In genomic region chr1:167352403-167352802, GRCm38 (mm10) we compare ENCODE assay signal across 26 mouse cellular contexts. TPM values are rescaled to one million over a fixed set of nuclear protein-coding genes. Genes with fewer than 3 reads are reported as not detected.
DNase-seq lines count a peak whose midpoint lies in the region; ATAC-seq and TF ChIP-seq lines count a peak whose summit lies in the region.
"Had no signal": no experiment of that assay in that cellular context is flagged by ENCODE, and none has a peak within 500 bp of the region (broad histone marks: within the 10 kb centered on the region; RNA-seq: fewer than 3 reads in every experiment).

No protein-coding gene starts in this region.

- no peak for TF ChIP-seq CTCF in intestine, postnatal 0 days (IDR thresholded peaks at IDR 0.05; ENCODE audit: low read depth)
- TF ChIP-seq CTCF in liver, postnatal 0 days (IDR thresholded peaks at IDR 0.05; ENCODE audit: low read depth), result no peak
- TF ChIP-seq CTCF in small intestine, adult 2 months (IDR thresholded peaks at IDR 0.05; ENCODE audit: extremely low read depth, insufficient read length, insufficient replicate concordance, low read depth, low read length), result no peak

- peaks cover 32% of the 10 kb centered on the region for H3K36me3 ChIP-seq in intestine, postnatal 0 days (ENCODE audit: control insufficient read depth, insufficient read depth)
- peaks cover 18% of the 10 kb centered on the region for H3K36me3 ChIP-seq in intestine, embryonic 15.5 days
- H3K36me3 ChIP-seq in liver, embryonic 13.5 days, result peaks cover 54% of the 10 kb centered on the region
- peaks cover 33% of the 10 kb centered on the region for H3K36me3 ChIP-seq in liver, postnatal 0 days (replicated peaks; ENCODE audit: insufficient read depth, low read length)
- peaks cover 35% of the 10 kb centered on the region for H3K36me3 ChIP-seq in small intestine, adult 2 months (ENCODE audit: control insufficient read depth, insufficient read depth, low read length)

- no peak overlapping the region for H3K9ac ChIP-seq in intestine, postnatal 0 days (ENCODE audit: low read depth, low read length)
- no peak overlapping the region for H3K9ac ChIP-seq in intestine, embryonic 15.5 days
- H3K9ac ChIP-seq in liver, embryonic 13.5 days, result no peak overlapping the region
- H3K9ac ChIP-seq in liver, postnatal 0 days (replicated peaks), result no peak overlapping the region
- H3K9ac ChIP-seq: embryonic facial prominence, embryonic 13.5 days; forebrain, embryonic 12.5 days; forebrain, embryonic 15.5 days; heart, embryonic 13.5 days; hindbrain, embryonic 14.5 days had no signal

- H3K4me1 ChIP-seq in intestine, postnatal 0 days (replicated peaks; ENCODE audit: control insufficient read depth, insufficient read depth, low read length), result no peaks in the 10 kb centered on the region
- no peaks in the 10 kb centered on the region; the same call in 1 of the 2 replicates for H3K4me1 ChIP-seq in intestine, embryonic 15.5 days (replicated peaks)
- H3K4me1 ChIP-seq in liver, embryonic 13.5 days (replicated peaks), result peaks cover 46% of the 10 kb centered on the region
- peaks cover 13% of the 10 kb centered on the region for H3K4me1 ChIP-seq in liver, postnatal 0 days (ENCODE audit: insufficient read depth)
- peaks cover 10% of the 10 kb centered on the region for H3K4me1 ChIP-seq in small intestine, adult 2 months (ENCODE audit: control insufficient read depth, insufficient read depth, insufficient read length, low read length)

- DNase-seq in liver, embryonic 13.5 days, result no peak
- no peak for DNase-seq in liver, postnatal 0 days
- no peak for DNase-seq in spleen, postnatal 14 days (ENCODE audit: low spot score in 2 of 2)
- DNase-seq: adrenal gland, adult 8-10 months; adrenal gland, postnatal 25 days; cerebellum, adult 11-12 months; cerebellum, adult 8-10 months; cerebellum, postnatal 10 days; cerebellum, postnatal 36 days; embryo, embryonic 11 days; gastrocnemius, postnatal 36 days; heart, adult 2 months; heart, postnatal 14 days; heart, postnatal 4 days had no signal

- no peak overlapping the region for H3K27ac ChIP-seq in intestine, postnatal 0 days (ENCODE audit: low read depth, low read length)
- no peak overlapping the region for H3K27ac ChIP-seq in intestine, embryonic 15.5 days
- H3K27ac ChIP-seq in liver, embryonic 13.5 days, result no peak overlapping the region
- H3K27ac ChIP-seq in liver, postnatal 0 days (ENCODE audit: low read depth), result no peak overlapping the region
- peak overlapping the region; percentile 69 for H3K27ac ChIP-seq in small intestine, adult 2 months (ENCODE audit: insufficient read depth, low read depth, low read length)
- H3K27ac ChIP-seq: embryonic facial prominence, embryonic 10.5 days; embryonic facial prominence, embryonic 13.5 days; forebrain, embryonic 12.5 days; forebrain, embryonic 15.5 days; heart, adult 2 months; heart, embryonic 10.5 days; heart, embryonic 13.5 days; hindbrain, embryonic 14.5 days; hindbrain, postnatal 0 days had no signal

- peak overlapping the region; percentile 27; the same call in 1 of the 2 replicates for H3K4me2 ChIP-seq in intestine, postnatal 0 days (replicated peaks; ENCODE audit: low read depth)
- H3K4me2 ChIP-seq in intestine, embryonic 15.5 days (replicated peaks), result no peak overlapping the region
- 0 out of 2 replicates have a peak overlapping the region, but pooled peaks have one; percentile 2 for H3K4me2 ChIP-seq in liver, embryonic 13.5 days
- H3K4me2 ChIP-seq in liver, postnatal 0 days (ENCODE audit: low read depth, low read length), result no peak overlapping the region
- H3K4me2 ChIP-seq: embryonic facial prominence, embryonic 13.5 days; forebrain, embryonic 12.5 days; forebrain, embryonic 15.5 days; heart, embryonic 13.5 days; hindbrain, embryonic 14.5 days had no signal

- TF ChIP-seq EP300 in liver, postnatal 0 days (IDR thresholded peaks at IDR 0.05; ENCODE audit: low read depth), result no peak

- TF ChIP-seq POLR2A in small intestine, adult 2 months (IDR thresholded peaks at IDR 0.05; ENCODE audit: low read depth, low read length), result 0 out of 2 replicates have a peak, but pooled peaks have one; percentile 19

- no peaks in the 10 kb centered on the region for H3K27me3 ChIP-seq in intestine, postnatal 0 days (replicated peaks; ENCODE audit: control insufficient read depth, insufficient read depth, low read length)
- no peaks in the 10 kb centered on the region for H3K27me3 ChIP-seq in intestine, embryonic 15.5 days (replicated peaks)
- H3K27me3 ChIP-seq in liver, embryonic 13.5 days, result no peaks in the 10 kb centered on the region
- H3K27me3 ChIP-seq in liver, postnatal 0 days (ENCODE audit: insufficient read depth, low read length), result no peaks in the 10 kb centered on the region
- H3K27me3 ChIP-seq in small intestine, adult 2 months (ENCODE audit: control insufficient read depth, insufficient read depth, low read length), result no peaks in the 10 kb centered on the region
- H3K27me3 ChIP-seq: embryonic facial prominence, embryonic 13.5 days; forebrain, embryonic 12.5 days; forebrain, embryonic 15.5 days; heart, embryonic 13.5 days had no signal

- H3K9me3 ChIP-seq in intestine, postnatal 0 days (ENCODE audit: control insufficient read depth), result no peaks in the 10 kb centered on the region
- H3K9me3 ChIP-seq in intestine, embryonic 15.5 days, result no peaks in the 10 kb centered on the region
- H3K9me3 ChIP-seq in liver, embryonic 13.5 days (replicated peaks), result no peaks in the 10 kb centered on the region
- H3K9me3 ChIP-seq in liver, postnatal 0 days (ENCODE audit: low read length), result no peaks in the 10 kb centered on the region
- H3K9me3 ChIP-seq: embryonic facial prominence, embryonic 10.5 days; embryonic facial prominence, embryonic 13.5 days; forebrain, embryonic 12.5 days; forebrain, embryonic 15.5 days; heart, embryonic 10.5 days; heart, embryonic 13.5 days had no signal

- WGBS in intestine, postnatal 0 days, result 57% methylated on average over 14 of the region's 14 CpGs
- 83% methylated on average over 14 of the region's 14 CpGs for WGBS in intestine, embryonic 15.5 days
- WGBS in liver, embryonic 13.5 days (ENCODE audit: insufficient replicate concordance), result 86% methylated on average over 14 of the region's 14 CpGs
- 80% methylated on average over 14 of the region's 14 CpGs for WGBS in liver, postnatal 0 days (ENCODE audit: insufficient replicate concordance)
- 33% methylated on average over 14 of the region's 14 CpGs for WGBS in small intestine, adult 2 months

- ATAC-seq in intestine, postnatal 0 days, result no peak
- ATAC-seq in intestine, embryonic 15.5 days, result no peak
- no peak for ATAC-seq in liver, embryonic 13.5 days (ENCODE audit: low read depth)
- ATAC-seq in liver, postnatal 0 days, result no peak
- ATAC-seq: forebrain, embryonic 15.5 days; hindbrain, postnatal 0 days had no signal

- no peak overlapping the region; the same call in 1 of the 2 replicates for H3K4me3 ChIP-seq in intestine, postnatal 0 days (ENCODE audit: low read depth, low read length)
- H3K4me3 ChIP-seq in intestine, embryonic 15.5 days (replicated peaks), result no peak overlapping the region
- H3K4me3 ChIP-seq in liver, embryonic 13.5 days (replicated peaks), result no peak overlapping the region
- H3K4me3 ChIP-seq in liver, postnatal 0 days (ENCODE audit: low read depth, low read length), result no peak overlapping the region
- peak overlapping the region; percentile 56 for H3K4me3 ChIP-seq in small intestine, adult 2 months (ENCODE audit: low read depth, low read length)
- H3K4me3 ChIP-seq: embryonic facial prominence, embryonic 10.5 days; embryonic facial prominence, embryonic 13.5 days; erythroblast, embryonic 14.5 days; forebrain, embryonic 12.5 days; forebrain, embryonic 15.5 days; heart, adult 2 months; heart, embryonic 10.5 days; heart, embryonic 13.5 days had no signal

RNA-seq across cellular contexts. Expression of gene Aldh9a1, which starts 2.6 kb away (rescaled TPM):
- 185 and 214 TPM in 2 replicates for polyA plus RNA-seq in intestine, postnatal 0 days (2015; fragmentation: Nextera tagmentation; extraction: Ambion mirVana)
- 133 and 156 TPM in 2 replicates for polyA plus RNA-seq in intestine, embryonic 15.5 days (2015; fragmentation: Nextera tagmentation; extraction: Ambion mirVana)
- 85.4 and 92.0 TPM in 2 replicates for polyA plus RNA-seq in liver, embryonic 13.5 days (2015; fragmentation: Nextera tagmentation; extraction: Ambion mirVana)
- polyA plus RNA-seq in liver, postnatal 0 days (2015; fragmentation: Nextera tagmentation; extraction: Ambion mirVana), result 76.4 and 80.8 TPM in 2 replicates
- 33.8 and 112 TPM in 2 replicates for polyA plus RNA-seq in small intestine, adult 2 months (2012; rRNA removed)

RNA-seq across cellular contexts. Expression of gene Mgst3, which starts 41.2 kb away (rescaled TPM):
- 305 and 323 TPM in 2 replicates for polyA plus RNA-seq in intestine, postnatal 0 days (2015; fragmentation: Nextera tagmentation; extraction: Ambion mirVana)
- polyA plus RNA-seq in intestine, embryonic 15.5 days (2015; fragmentation: Nextera tagmentation; extraction: Ambion mirVana), result 247 and 298 TPM in 2 replicates
- 337 and 409 TPM in 2 replicates for polyA plus RNA-seq in liver, embryonic 13.5 days (2015; fragmentation: Nextera tagmentation; extraction: Ambion mirVana)
- 161 and 163 TPM in 2 replicates for polyA plus RNA-seq in liver, postnatal 0 days (2015; fragmentation: Nextera tagmentation; extraction: Ambion mirVana)
- polyA plus RNA-seq in small intestine, adult 2 months (2012; rRNA removed), result 1,045 and 1,081 TPM in 2 replicates

RNA-seq across cellular contexts. Expression of gene Tmco1, which starts 44.2 kb away (rescaled TPM):
- polyA plus RNA-seq in intestine, postnatal 0 days (2015; fragmentation: Nextera tagmentation; extraction: Ambion mirVana), result 82.6 and 95.3 TPM in 2 replicates
- 101 and 109 TPM in 2 replicates for polyA plus RNA-seq in intestine, embryonic 15.5 days (2015; fragmentation: Nextera tagmentation; extraction: Ambion mirVana)
- polyA plus RNA-seq in liver, embryonic 13.5 days (2015; fragmentation: Nextera tagmentation; extraction: Ambion mirVana), result 69.9 and 84.5 TPM in 2 replicates
- polyA plus RNA-seq in liver, postnatal 0 days (2015; fragmentation: Nextera tagmentation; extraction: Ambion mirVana), result 54.6 and 57.6 TPM in 2 replicates
- 9.6 and 20.5 TPM in 2 replicates for polyA plus RNA-seq in small intestine, adult 2 months (2012; rRNA removed)

Comparison
In these comparisons a context has a peak if more than half of its experiments do, and no peak if none do; other contexts are left out.
1. H3K4me2 ChIP-seq: peak in intestine, postnatal 0 days (single experiment) and liver, embryonic 13.5 days (single experiment); none in intestine, embryonic 15.5 days (single experiment) and liver, postnatal 0 days (single experiment).